Mouse (Mus musculus) layer of hippocampus, adult 2 months (tissue): ENCODE measurements at regions not wholly inside any gene's neighbourhood (a gene's known extent, or its start where the extent isn't known, plus 50 kb on each side); places are given as distances from the start of the nearest gene placed in this dataset.

Source experiments
- DNase-seq, 2 experiments: peaks; one replicate each; pipeline ENCODE4 v3.0.0; 2022; ENCODE audit warnings: low spot score in 2 of 2
- H3K27ac ChIP-seq: fragments of 200-600 bp; 2 replicates; pipeline ENCODE4 v1.8.1; 2022
- H3K4me3 ChIP-seq: fragments of 200-600 bp; 2 replicates; pipeline ENCODE4 v1.8.1; 2022; ENCODE audit warnings: mild to moderate bottlenecking
- CTCF ChIP-seq: fragments of 200-600 bp; conservative IDR thresholded peaks from 2 replicates; pipeline ENCODE4 v1.8.1; 2022; ENCODE audit warnings: antibody characterized with exemption, mild to moderate bottlenecking, moderate library complexity

- H3K27ac ChIP-seq, result no peak overlapping the region
- DNase-seq, result no peak
- TF ChIP-seq CTCF, result no peak
- H3K4me3 ChIP-seq, result no peak overlapping the region
These were observed 158.8 kb upstream of the 4931429L15Rik start for GRCm38 (mm10) chr9:46478611-46479010.

- DNase-seq, result peak in 1 of 2 experiments; percentile 19
- TF ChIP-seq CTCF, result no peak
- Histone ChIP-seq H3K27ac (no peak overlapping the region), H3K4me3 (no peak overlapping the region)
These were observed 156.7 kb upstream of the 4931429L15Rik start for GRCm38 (mm10) chr9:46476516-46476915.

GRCm38 (mm10) chr9:46473681-46474080, 153.9 kb upstream of the 4931429L15Rik start:
- Histone ChIP-seq H3K27ac (no peak overlapping the region), H3K4me3 (no peak overlapping the region)
- no peak for TF ChIP-seq CTCF
- DNase-seq, result no peak

GRCm38 (mm10) chr9:46469521-46469920, 149.7 kb upstream of the 4931429L15Rik start:
- no peak for TF ChIP-seq CTCF
- Histone ChIP-seq H3K27ac (no peak overlapping the region), H3K4me3 (no peak overlapping the region)
- no peak for DNase-seq

GRCm38 (mm10) chr9:46468306-46468705, 148.5 kb upstream of the 4931429L15Rik start:
- no peak for TF ChIP-seq CTCF
- Histone ChIP-seq H3K4me3 (no peak overlapping the region), H3K27ac (no peak overlapping the region)
- DNase-seq, result no peak

- Histone ChIP-seq H3K4me3 (no peak overlapping the region), H3K27ac (no peak overlapping the region)
- no peak for DNase-seq
- no peak for TF ChIP-seq CTCF
These were observed 147.9 kb upstream of the 4931429L15Rik start for GRCm38 (mm10) chr9:46467671-46468070.

- no peak for TF ChIP-seq CTCF
- H3K4me3 ChIP-seq, result no peak overlapping the region
- DNase-seq, result no peak
- H3K27ac ChIP-seq, result no peak overlapping the region
These were observed 142.9 kb upstream of the 4931429L15Rik start for GRCm38 (mm10) chr9:46462681-46463080.

GRCm38 (mm10) chr9:46457945-46458344, 138.2 kb upstream of the 4931429L15Rik start:
- no peak overlapping the region for H3K27ac ChIP-seq
- DNase-seq, result no peak
- TF ChIP-seq CTCF, result no peak
- no peak overlapping the region for H3K4me3 ChIP-seq

GRCm38 (mm10) chr9:46454807-46455610, 135.2 kb upstream of the 4931429L15Rik start:
- H3K27ac ChIP-seq, result no peak overlapping the region
- no peak for TF ChIP-seq CTCF
- no peak overlapping the region for H3K4me3 ChIP-seq
- DNase-seq, result no peak

- DNase-seq, result no peak
- H3K4me3 ChIP-seq, result peak overlapping the region; percentile 35
- TF ChIP-seq CTCF, result no peak
- no peak overlapping the region for H3K27ac ChIP-seq
These were observed 123.7 kb upstream of the 4931429L15Rik start for GRCm38 (mm10) chr9:46443191-46444095.

- peak overlapping the region; percentile 35 for H3K4me3 ChIP-seq
- DNase-seq, result no peak
- TF ChIP-seq CTCF, result no peak
- no peak overlapping the region for H3K27ac ChIP-seq
These were observed 123.0 kb upstream of the 4931429L15Rik start for GRCm38 (mm10) chr9:46442739-46443181.

- no peak for TF ChIP-seq CTCF
- no peak for DNase-seq
- Histone ChIP-seq H3K27ac (no peak overlapping the region), H3K4me3 (no peak overlapping the region)
These were observed 120.4 kb upstream of the 4931429L15Rik start for GRCm38 (mm10) chr9:46440226-46440625.

GRCm38 (mm10) chr9:46434700-46435099, 114.9 kb upstream of the 4931429L15Rik start:
- DNase-seq, result peak; percentile 92 to 95
- peak overlapping the region; percentile 81 for H3K27ac ChIP-seq
- H3K4me3 ChIP-seq, result no peak overlapping the region
- no peak; the same call in 1 of the 2 replicates for TF ChIP-seq CTCF
